Mouse (Mus musculus): ENCODE data around the gene Nuak1. TPM values are rescaled to one million over a fixed set of nuclear protein-coding genes. Genes with fewer than 3 reads are reported as not detected.

The Nuak1 gene
- polyA plus RNA-seq, 1 experiment = not detected

DNA sequence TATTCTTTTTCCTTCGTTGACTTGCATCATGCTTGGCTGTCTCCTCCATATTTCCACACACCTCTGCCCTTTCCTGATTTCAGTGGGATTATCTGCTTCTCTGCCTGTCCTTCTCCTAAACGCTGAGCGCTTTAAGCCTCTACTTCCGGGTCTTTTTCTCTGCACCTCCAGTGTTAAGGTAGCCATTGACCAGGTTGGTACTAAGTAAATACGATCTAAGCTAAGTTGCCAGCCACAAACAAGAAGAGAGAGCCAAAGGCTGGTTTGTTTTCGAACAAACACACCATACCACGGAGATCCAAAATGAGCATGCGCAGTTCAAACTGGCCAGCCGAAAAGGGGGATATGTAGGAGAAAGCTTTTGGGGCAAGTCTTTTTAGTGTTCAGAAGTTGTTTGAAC, 17.1 kb upstream of the Nuak1 start:
- no peak for TF ChIP-seq GATA1 (IDR thresholded peaks at IDR 0.05; ENCODE audit: low read length)

DNA sequence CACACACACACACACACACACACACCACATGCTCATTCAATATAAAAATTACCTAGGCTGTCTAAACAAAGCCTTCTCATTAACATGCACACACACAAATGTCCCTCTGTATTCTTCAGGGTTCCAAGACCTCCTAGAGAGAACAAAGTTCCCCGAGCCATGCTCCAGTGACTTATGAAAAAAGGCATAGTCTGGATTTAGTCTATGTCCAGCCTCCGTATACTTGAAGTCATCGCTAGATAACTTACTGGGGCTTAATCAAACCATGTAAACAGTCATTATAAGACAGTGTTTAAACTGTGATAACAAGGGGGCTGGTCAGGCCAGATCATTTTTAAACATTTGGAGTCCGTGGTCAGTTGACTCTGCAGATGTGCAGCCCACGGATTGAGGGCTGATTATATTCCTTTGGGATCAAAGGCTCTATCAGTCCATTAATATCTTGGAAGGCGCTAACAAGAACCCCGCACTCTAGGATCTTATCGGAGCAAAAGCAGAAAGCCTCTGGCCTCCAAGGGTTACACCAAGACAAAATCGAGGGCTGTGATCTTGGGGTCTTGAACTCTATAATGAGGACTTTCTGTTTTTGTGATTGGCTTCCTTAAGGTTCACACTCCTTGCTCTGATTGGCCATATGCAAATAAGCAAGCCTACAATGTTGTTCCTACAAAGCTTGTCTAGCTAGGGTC, 16.4 kb upstream of the Nuak1 start:
- no peak for TF ChIP-seq GATA1 (IDR thresholded peaks at IDR 0.05; ENCODE audit: low read length)

- TF ChIP-seq GATA1 (IDR thresholded peaks at IDR 0.05; ENCODE audit: low read length) = no peak
Observed at GRCm38 (mm10) chr10:84451883-84452282, 11.5 kb upstream of the Nuak1 start.

GRCm38 (mm10) chr10:84450654-84451053, 10.3 kb upstream of the Nuak1 start:
- no peak for TF ChIP-seq GATA1 (IDR thresholded peaks at IDR 0.05; ENCODE audit: low read length)

DNA sequence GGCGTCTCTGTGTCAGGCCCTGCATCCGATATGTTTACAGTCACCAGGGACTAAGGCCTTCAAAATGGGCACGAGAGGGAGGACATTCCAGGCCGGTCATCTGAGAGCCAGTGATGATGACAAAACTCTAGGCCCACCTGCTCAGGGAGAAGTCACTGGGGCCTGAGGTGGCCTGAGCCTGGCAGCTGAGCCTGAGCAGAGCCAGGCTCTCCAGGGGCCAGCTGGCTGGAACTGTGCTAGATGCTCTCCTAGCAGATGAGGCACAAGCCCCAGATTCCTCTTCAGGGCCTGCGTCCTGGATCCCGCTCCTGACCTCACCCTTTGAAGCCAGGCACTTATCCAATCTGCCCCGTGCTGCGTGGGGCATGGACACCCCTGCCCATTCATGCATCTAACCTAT, 9.3 kb upstream of the Nuak1 start:
- no peak for TF ChIP-seq GATA1 (IDR thresholded peaks at IDR 0.05; ENCODE audit: low read length)

- no peak for TF ChIP-seq GATA1 (IDR thresholded peaks at IDR 0.05; ENCODE audit: low read length)
Observed at GRCm38 (mm10) chr10:84447411-84447821, 7.0 kb upstream of the Nuak1 start.

- TF ChIP-seq GATA1 (IDR thresholded peaks at IDR 0.05; ENCODE audit: low read length) = no peak
Observed at GRCm38 (mm10) chr10:84446661-84447060, 6.3 kb upstream of the Nuak1 start.

DNA sequence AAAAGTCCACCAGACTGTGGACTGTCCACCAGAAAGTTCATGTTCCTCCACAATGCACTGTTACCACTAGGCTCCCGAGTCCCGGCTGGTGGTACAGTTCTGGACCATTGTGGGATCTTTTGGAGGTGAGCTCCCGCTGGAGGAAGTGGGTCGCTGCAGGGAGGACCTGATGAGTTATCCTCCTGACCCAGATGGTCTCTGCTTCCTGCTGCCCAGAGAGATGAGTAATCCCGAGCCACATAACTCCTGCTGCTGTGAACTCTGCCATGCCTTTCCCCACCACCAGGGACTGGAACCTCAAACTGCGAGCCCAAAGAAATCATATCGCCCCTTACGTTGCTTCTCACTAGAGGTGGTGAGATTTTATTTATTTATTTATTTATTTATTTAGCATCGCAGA, 4.0 kb upstream of the Nuak1 start:
- TF ChIP-seq GATA1 (IDR thresholded peaks at IDR 0.05; ENCODE audit: low read length) = no peak

GRCm38 (mm10) chr10:84441846-84442245, 1.4 kb upstream of the Nuak1 start:
- no peak for TF ChIP-seq GATA1 (IDR thresholded peaks at IDR 0.05; ENCODE audit: low read length)

DNA sequence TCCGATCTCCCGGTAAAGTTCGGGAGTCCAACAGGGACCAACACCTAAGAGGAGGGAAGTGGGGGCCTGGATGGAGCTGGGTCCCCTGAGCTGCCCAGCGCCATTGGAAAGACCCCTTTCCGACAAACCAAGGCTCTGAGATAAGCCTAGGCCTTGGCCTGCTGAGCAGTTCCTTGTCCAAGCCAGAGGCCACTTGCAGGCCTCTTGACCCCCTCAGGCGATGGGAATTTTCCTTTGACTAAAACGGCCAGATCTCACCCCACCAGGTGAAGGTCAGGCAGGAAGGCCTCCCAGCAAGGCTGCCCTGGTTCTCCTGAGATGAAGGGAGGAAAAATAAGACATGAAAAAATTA, 1.0 kb upstream of the Nuak1 start:
- no peak for TF ChIP-seq GATA1 (IDR thresholded peaks at IDR 0.05; ENCODE audit: low read length)

GRCm38 (mm10) chr10:84440181-84440540, 236 bp downstream of the Nuak1 start:
- TF ChIP-seq GATA1 (IDR thresholded peaks at IDR 0.05; ENCODE audit: low read length) = no peak

- no peak for TF ChIP-seq GATA1 (IDR thresholded peaks at IDR 0.05; ENCODE audit: low read length)
Observed at GRCm38 (mm10) chr10:84439228-84439596, 1.2 kb downstream of the Nuak1 start.

DNA sequence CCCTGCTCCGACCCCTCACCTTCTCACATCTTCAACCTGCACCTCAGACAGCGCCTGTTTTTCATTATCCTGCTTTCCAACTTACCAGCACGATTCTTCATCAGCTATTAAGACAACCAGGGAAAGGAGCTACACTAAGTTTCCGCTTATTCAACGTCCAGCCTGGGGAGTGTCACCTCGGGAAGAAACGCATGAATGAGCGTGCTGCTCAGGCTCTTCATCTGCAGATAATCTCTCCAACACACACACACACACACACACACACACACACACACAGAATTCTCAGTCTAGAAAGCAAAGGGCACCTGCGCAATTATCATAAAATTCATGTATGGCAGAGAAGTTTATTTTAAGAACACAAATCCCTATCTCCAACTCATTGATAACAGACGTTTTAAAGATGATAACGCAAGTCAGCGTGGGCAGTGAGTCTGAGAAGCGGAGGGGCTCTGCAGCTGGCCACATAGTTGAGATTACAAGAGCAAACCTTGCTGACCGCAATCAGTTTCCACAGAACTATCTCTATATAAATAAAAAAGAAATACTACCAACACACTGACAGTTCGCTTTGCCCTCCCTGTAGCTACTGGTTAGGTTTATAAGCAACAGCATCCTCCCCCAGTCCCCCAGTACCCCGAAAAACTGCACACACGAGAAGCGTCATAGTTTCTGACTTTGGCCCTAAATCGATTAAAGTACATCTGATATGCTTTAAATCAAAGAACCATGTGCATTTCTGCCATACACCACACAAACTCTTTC, 1.8 kb downstream of the Nuak1 start:
- TF ChIP-seq GATA1 (IDR thresholded peaks at IDR 0.05; ENCODE audit: low read length) = no peak

DNA sequence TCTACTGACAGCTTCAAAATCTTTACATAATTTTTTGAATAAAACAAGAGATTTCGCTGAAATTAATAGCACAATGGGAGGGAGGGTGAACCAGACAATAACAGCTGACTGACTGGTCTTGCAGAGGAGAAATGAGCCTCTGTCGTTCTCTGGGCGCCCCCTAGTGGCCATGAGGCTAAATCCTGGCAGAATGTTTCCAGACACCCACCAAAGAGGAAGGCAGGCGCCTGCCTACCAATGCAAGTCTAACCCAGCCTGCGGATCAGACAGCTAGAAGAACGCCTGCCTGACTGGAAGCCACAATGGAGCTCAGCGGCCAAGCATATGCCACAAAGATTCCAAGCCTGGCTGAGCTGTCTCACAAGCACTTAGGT, 2.4 kb downstream of the Nuak1 start:
- TF ChIP-seq GATA1 (IDR thresholded peaks at IDR 0.05; ENCODE audit: low read length) = no peak

GRCm38 (mm10) chr10:84437166-84438048, 3.0 kb downstream of the Nuak1 start:
- no peak for TF ChIP-seq GATA1 (IDR thresholded peaks at IDR 0.05; ENCODE audit: low read length)

- TF ChIP-seq GATA1 (IDR thresholded peaks at IDR 0.05; ENCODE audit: low read length) = no peak
Observed at GRCm38 (mm10) chr10:84435930-84436329, 4.5 kb downstream of the Nuak1 start.

Data from G1E-ER4 (cell line).